Mouse (Mus musculus) intestine, postnatal 0 days (tissue): ENCODE results near the gene Gm28308. TPM values are rescaled to one million over a fixed set of nuclear protein-coding genes. Genes with fewer than 3 reads are reported as not detected.

Experiments
- ATAC-seq: fragments of 200-750 bp; cut with Nextera tagmentation; 2 replicates; pipeline ENCODE4 v1.8.0; 2017; ENCODE audit warnings: mild to moderate bottlenecking, moderate TSS enrichment, moderate library complexity
- H3K27ac ChIP-seq: fragments of 300-500 bp; sonication (generic); 2 replicates; pipeline ENCODE4 v1.5.1; 2014; ENCODE audit warnings: mild to moderate bottlenecking, low read depth, low read length, moderate library complexity
- H3K27me3 ChIP-seq: fragments of 300-500 bp; sonication (generic); replicated peaks from 2 replicates; pipeline ENCODE4 v1.6.1; 2014; ENCODE audit warnings: low read length, mixed read lengths; ENCODE audit not compliant: control insufficient read depth, insufficient read depth
- H3K36me3 ChIP-seq: fragments of 300-500 bp; sonication (generic); 2 replicates; pipeline ENCODE4 v1.6.1; 2014; ENCODE audit warnings: mild to moderate bottlenecking, moderate library complexity; ENCODE audit not compliant: control insufficient read depth, insufficient read depth
- H3K4me1 ChIP-seq: fragments of 300-500 bp; sonication (generic); replicated peaks from 2 replicates; pipeline ENCODE4 v1.6.1; 2014; ENCODE audit warnings: antibody characterized with exemption, low read length, mixed read lengths; ENCODE audit not compliant: control insufficient read depth, insufficient read depth
- H3K4me2 ChIP-seq: fragments of 300-500 bp; sonication (generic); replicated peaks from 2 replicates; pipeline ENCODE4 v1.6.1; 2014; ENCODE audit warnings: low read depth, mild to moderate bottlenecking, moderate library complexity
- H3K4me3 ChIP-seq: fragments of 300-500 bp; sonication (generic); 2 replicates; pipeline ENCODE4 v1.5.1; 2014; ENCODE audit warnings: low read depth, low read length
- H3K9ac ChIP-seq: fragments of 300-500 bp; sonication (generic); 2 replicates; pipeline ENCODE4 v1.6.1; 2014; ENCODE audit warnings: mild to moderate bottlenecking, low read depth, low read length
- H3K9me3 ChIP-seq: fragments of 300-500 bp; sonication (generic); 2 replicates; pipeline ENCODE4 v1.6.1; 2016; ENCODE audit warnings: mixed run types; ENCODE audit not compliant: control insufficient read depth
- CTCF ChIP-seq: sonication (generic); IDR thresholded peaks from 2 replicates; pipeline ENCODE4 v1.5.1; 2016; ENCODE audit warnings: low read depth, mild to moderate bottlenecking, control low read depth, antibody characterized with exemption, moderate library complexity
- WGBS: fragments of 180-500 bp; shearing (Covaris S2); extraction: QIAGEN DNeasy Blood & Tissue Kit; methylation state at CpG from one replicate; pipeline ENCODE4 v1.1.7; 2014; 5-methylcytosine and 5-hydroxymethylcytosine counted together
- polyA plus RNA-seq: library from polyadenylated mRNA; unstranded; fragments of >200 nt; fragmentation: Nextera tagmentation; extraction: Ambion mirVana; gene quantifications from 2 replicates; pipeline ENCODE4 v1.2.1, GENCODE M21; 2015

Gm28308 gene
- polyA plus RNA-seq, 1 experiment from 2014 or later: not detected

DNA sequence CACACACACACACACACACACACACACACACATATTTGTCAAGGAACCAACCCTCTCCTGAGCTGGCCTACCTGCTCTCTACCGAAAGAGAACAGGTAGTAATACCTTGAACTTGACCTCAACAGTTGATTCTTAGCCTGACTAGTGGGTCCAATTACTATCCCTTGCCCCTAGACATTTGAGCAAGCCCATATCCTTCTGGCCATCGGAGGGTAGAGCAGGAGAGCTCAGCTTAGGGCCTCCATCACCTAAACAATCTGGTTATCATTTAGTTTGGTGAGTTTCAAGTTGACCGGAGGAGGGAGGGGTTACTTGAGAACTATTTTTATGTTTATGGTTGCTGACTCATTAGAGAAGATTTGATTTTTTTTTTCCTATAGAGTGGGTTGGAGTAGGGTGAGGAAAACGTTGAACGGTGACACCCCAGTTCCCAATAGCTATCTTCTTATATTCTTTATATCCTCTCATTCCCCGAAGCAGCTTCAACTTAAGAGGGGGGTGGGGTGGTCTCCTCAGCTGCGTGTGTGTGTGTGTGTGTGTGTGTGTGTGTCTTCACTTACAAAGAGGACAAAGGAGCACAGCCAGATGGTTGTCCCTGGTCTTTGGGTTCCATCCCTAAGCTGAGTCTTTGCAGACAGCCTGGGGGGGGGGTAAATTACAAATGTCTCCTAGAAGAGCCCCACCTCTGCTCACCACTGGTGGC, 38.2 kb upstream of the Gm28308 start:
- H3K27me3 ChIP-seq: peaks cover 98% of the 10 kb centered on the region
- 12% methylated on average over 7 of the region's 7 CpGs for WGBS
- no peaks in the 10 kb centered on the region for H3K36me3 ChIP-seq
- no peak overlapping the region for H3K4me2 ChIP-seq
- H3K4me1 ChIP-seq: no peaks in the 10 kb centered on the region
- H3K9me3 ChIP-seq: no peaks in the 10 kb centered on the region
- H3K27ac ChIP-seq: no peak overlapping the region
- TF ChIP-seq CTCF: no peak
- no peak for ATAC-seq
- no peak overlapping the region for H3K9ac ChIP-seq
- H3K4me3 ChIP-seq: no peak overlapping the region

DNA sequence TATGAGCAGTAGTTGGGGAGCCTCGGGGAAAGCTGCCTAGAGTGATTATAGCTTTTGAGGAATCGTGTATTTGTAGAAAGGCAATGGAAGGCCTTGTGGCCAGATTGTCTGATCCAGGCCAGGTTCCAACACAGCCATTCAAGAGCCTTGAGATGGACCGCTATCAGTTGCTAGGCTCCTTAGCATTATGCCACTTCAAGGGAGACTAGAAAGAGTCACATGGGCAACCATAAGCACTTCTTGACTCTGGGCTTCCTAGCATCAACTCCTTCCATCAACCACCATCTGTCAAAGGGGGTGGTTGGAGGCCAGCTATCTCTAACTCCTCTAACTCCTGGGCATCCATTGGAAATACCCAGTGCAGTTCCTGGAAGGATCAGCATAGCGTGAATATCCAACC, 36.7 kb upstream of the Gm28308 start:
- no peak overlapping the region for H3K4me2 ChIP-seq
- no peak for ATAC-seq
- H3K27me3 ChIP-seq: peaks cover 98% of the 10 kb centered on the region
- H3K9ac ChIP-seq: no peak overlapping the region
- H3K36me3 ChIP-seq: no peaks in the 10 kb centered on the region
- H3K27ac ChIP-seq: no peak overlapping the region
- WGBS: 3% methylated on average over 4 of the region's 4 CpGs
- H3K9me3 ChIP-seq: no peaks in the 10 kb centered on the region
- H3K4me3 ChIP-seq: no peak overlapping the region
- TF ChIP-seq CTCF: no peak
- no peaks in the 10 kb centered on the region for H3K4me1 ChIP-seq

DNA sequence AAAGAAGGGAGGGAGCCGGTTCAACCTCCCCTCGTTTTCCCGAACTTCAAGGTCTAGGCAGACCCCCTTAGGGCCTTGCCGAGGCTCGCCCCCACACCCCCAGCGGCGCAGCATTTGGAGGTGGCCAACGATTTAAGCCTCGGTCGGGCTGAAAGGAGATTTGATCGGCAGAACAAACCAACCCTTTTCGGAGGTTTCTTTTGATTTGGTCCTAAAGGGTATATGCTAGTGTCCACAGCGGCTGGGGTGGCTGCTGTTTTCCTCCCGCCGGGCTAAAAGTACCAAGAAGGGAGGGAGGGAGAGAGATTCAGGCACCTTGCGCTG, 36.2 kb upstream of the Gm28308 start:
- H3K4me3 ChIP-seq: no peak overlapping the region
- no peaks in the 10 kb centered on the region for H3K4me1 ChIP-seq
- TF ChIP-seq CTCF: no peak
- no peaks in the 10 kb centered on the region for H3K9me3 ChIP-seq
- under 1% methylated on average over 16 of the region's 16 CpGs for WGBS
- H3K9ac ChIP-seq: no peak overlapping the region
- peaks cover 98% of the 10 kb centered on the region for H3K27me3 ChIP-seq
- no peak overlapping the region for H3K27ac ChIP-seq
- H3K4me2 ChIP-seq: peak overlapping the region; percentile 22; the same call in 1 of the 2 replicates
- no peak for ATAC-seq
- no peaks in the 10 kb centered on the region for H3K36me3 ChIP-seq

DNA sequence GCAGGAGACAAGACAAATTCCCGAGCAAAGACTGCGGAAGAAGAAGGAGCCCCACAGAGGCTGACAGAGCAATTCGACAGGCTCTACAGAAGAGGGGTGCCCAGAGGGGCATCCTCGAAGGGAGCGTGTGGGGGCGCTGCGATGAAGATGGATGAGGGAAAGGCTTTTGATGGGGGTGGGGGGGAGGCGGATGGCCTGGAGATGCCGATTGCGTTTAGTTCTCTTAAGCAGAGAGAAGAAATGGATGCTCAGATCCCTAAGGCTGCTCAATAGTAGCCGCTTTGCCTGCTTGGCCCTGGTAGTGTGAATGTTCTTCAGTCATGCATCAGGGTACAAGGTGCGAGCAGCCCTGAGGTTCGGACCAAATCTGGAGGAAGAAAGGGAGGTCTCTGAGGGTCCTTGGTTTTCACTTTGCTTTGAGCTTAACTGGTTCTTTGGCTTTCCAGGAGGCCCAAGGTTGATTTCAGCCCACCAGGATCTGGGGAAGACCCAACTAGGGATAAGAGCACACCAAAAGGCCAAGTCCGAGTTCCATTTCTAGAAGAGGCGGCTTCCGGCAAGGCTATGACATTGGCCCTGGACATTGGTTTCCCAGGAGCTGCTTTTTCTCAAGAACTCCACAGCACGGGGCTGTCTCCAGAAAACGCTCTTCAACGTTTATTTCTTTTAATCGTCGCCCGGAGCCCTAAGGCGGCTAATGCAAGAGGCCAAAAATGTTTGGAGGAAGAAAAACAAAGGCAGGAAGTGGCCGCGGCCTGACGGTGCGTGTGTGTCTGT, 35.7 kb upstream of the Gm28308 start:
- H3K4me3 ChIP-seq: peak overlapping the region; percentile 4; the same call in 1 of the 2 replicates

DNA sequence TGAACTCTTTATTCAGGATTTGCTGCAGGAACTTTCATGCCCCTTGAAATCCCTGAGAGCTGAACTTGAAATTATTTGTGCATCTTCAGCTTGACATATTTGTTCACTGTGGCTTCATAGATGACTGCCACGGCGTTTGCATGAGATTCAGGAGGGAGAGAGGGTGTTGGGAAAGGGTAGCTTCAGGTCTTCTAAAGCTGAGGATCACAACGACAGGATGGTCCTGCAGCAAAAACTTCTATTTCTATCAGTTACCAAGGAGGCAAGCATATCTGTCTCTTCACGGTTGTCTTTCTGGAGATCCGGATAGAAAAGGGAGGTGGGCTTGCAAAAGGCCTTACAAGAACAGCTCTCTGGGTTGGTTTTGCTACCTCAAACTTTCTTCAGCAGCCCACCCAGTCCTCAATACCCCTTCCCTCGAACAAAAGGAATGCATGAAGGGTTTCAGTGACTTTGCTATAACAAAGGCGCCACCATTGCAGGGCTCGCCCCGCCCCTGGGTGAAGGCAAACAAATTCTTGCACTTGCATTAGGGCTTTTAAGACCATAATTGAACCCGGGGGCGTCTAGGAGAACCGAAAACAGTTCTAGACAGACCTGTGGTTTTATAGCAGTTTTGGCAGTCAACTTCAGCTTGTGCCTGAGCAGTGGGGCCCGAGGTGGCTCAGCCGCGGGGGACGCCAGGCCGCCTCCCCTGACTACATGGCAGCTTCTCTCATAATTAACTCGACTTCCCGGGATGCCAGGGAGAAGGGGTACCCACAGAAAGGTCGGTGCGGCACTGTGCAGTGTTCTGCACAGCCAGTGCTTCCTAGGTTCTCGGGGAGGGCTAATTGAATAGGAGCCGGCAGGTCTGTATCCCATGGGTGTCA, 34.9 kb upstream of the Gm28308 start:
- Histone ChIP-seq H3K4me2 (peak overlapping the region; percentile 1; the same call in 1 of the 2 replicates), H3K36me3 (no peaks in the 10 kb centered on the region; the same call in 1 of the 2 replicates), H3K27ac (no peak overlapping the region), H3K4me3 (peak overlapping the region; percentile 4; the same call in 1 of the 2 replicates), H3K9ac (no peak overlapping the region), H3K4me1 (no peaks in the 10 kb centered on the region), H3K9me3 (no peaks in the 10 kb centered on the region), H3K27me3 (peaks cover 98% of the 10 kb centered on the region)
- ATAC-seq: no peak
- no peak for TF ChIP-seq CTCF
- 1% methylated on average over 23 of the region's 23 CpGs for WGBS

More for the DNA sequence above, 35.7 kb upstream of the Gm28308 start:
- ATAC-seq: no peak
- WGBS: 4% methylated on average over 27 of the region's 27 CpGs
- H3K9ac ChIP-seq: no peak overlapping the region
- no peaks in the 10 kb centered on the region for H3K4me1 ChIP-seq
- no peaks in the 10 kb centered on the region; the same call in 1 of the 2 replicates for H3K36me3 ChIP-seq
- no peaks in the 10 kb centered on the region for H3K9me3 ChIP-seq
- H3K27me3 ChIP-seq: peaks cover 98% of the 10 kb centered on the region
- peak overlapping the region; percentile 22 for H3K4me2 ChIP-seq
- TF ChIP-seq CTCF: no peak
- no peak overlapping the region for H3K27ac ChIP-seq

DNA sequence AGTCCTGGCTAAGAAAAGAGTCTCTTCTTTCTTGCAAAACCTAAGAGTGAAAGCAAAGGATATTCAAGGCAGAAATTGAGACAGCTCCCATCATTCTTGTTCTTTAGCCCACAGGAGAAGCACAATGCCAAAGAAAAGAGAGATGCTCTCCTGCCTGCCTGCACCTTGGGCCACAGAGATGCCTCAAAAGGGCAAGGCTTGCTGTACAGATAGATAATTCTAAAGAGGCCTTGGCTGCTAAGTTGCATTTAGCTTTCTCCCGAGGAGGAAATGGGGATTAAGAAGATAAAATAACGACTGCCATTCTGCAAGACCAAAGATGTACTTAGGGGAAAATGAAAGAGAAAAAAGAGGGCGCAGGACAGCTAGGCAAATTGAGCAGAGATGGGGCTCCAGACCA, 33.8 kb upstream of the Gm28308 start:
- no peaks in the 10 kb centered on the region; the same call in 1 of the 2 replicates for H3K36me3 ChIP-seq
- H3K4me3 ChIP-seq: peak overlapping the region; percentile 30; the same call in 1 of the 2 replicates
- no peak for ATAC-seq
- H3K9me3 ChIP-seq: no peaks in the 10 kb centered on the region
- H3K4me2 ChIP-seq: peak overlapping the region; percentile 37; the same call in 1 of the 2 replicates
- H3K9ac ChIP-seq: no peak overlapping the region
- no peak for TF ChIP-seq CTCF
- no peaks in the 10 kb centered on the region for H3K4me1 ChIP-seq
- no peak overlapping the region for H3K27ac ChIP-seq
- H3K27me3 ChIP-seq: peaks cover 98% of the 10 kb centered on the region
- 4% methylated on average over 3 of the region's 3 CpGs for WGBS
